Comparison of ENCODE assay signal across 30 mouse cellular contexts in genomic region chr10:82752921-82753320, GRCm38 (mm10). TPM values are rescaled to one million over a fixed set of nuclear protein-coding genes. Genes with fewer than 3 reads are reported as not detected.
DNase-seq lines count a peak whose midpoint lies in the region; ATAC-seq and TF ChIP-seq lines count a peak whose summit lies in the region.
"Had no signal": no experiment of that assay in that cellular context is flagged by ENCODE, and none has a peak within 500 bp of the region (broad histone marks: within the 10 kb centered on the region; RNA-seq: fewer than 3 reads in every experiment).

No protein-coding gene starts in this region.

- H3K36me3 ChIP-seq in kidney, embryonic 16.5 days (ENCODE audit: insufficient read depth, low read length) = peaks cover 85% of the 10 kb centered on the region
- peaks cover 96% of the 10 kb centered on the region for H3K36me3 ChIP-seq in liver, embryonic 12.5 days
- peaks cover 60% of the 10 kb centered on the region for H3K36me3 ChIP-seq in liver, embryonic 11.5 days (ENCODE audit: control insufficient read depth, insufficient read depth, low read length)
- peaks cover 86% of the 10 kb centered on the region for H3K36me3 ChIP-seq in liver, postnatal 0 days (replicated peaks; ENCODE audit: insufficient read depth, low read length)

- 90% methylated on average over 3 of the region's 3 CpGs for WGBS in kidney, embryonic 16.5 days
- 77% methylated on average over 3 of the region's 3 CpGs for WGBS in liver, embryonic 12.5 days (ENCODE audit: insufficient replicate concordance)
- 88% methylated on average over 3 of the region's 3 CpGs for WGBS in liver, embryonic 11.5 days
- WGBS in liver, postnatal 0 days (ENCODE audit: insufficient replicate concordance) = 61% methylated on average over 3 of the region's 3 CpGs

- no peak for TF ChIP-seq CTCF in liver, postnatal 0 days (IDR thresholded peaks at IDR 0.05; ENCODE audit: low read depth)

- H3K27ac ChIP-seq in kidney, embryonic 16.5 days (ENCODE audit: low read length) = no peak overlapping the region
- H3K27ac ChIP-seq in liver, embryonic 12.5 days = no peak overlapping the region
- no peak overlapping the region for H3K27ac ChIP-seq in liver, embryonic 11.5 days (ENCODE audit: low read depth, low read length)
- peak overlapping the region; percentile 64 for H3K27ac ChIP-seq in liver, postnatal 0 days (ENCODE audit: low read depth)
- H3K27ac ChIP-seq: embryonic facial prominence, embryonic 12.5 days; heart, embryonic 10.5 days; heart, embryonic 15.5 days; hindbrain, embryonic 12.5 days; hindbrain, postnatal 0 days; liver, embryonic 13.5 days; lung, embryonic 15.5 days; midbrain, embryonic 13.5 days; neural tube, embryonic 15.5 days; stomach, embryonic 15.5 days had no signal

- no peaks in the 10 kb centered on the region for H3K9me3 ChIP-seq in kidney, embryonic 16.5 days (ENCODE audit: low read length)
- H3K9me3 ChIP-seq in liver, embryonic 12.5 days (replicated peaks) = no peaks in the 10 kb centered on the region
- H3K9me3 ChIP-seq in liver, embryonic 11.5 days (ENCODE audit: control insufficient read depth, low read length) = no peaks in the 10 kb centered on the region
- no peaks in the 10 kb centered on the region for H3K9me3 ChIP-seq in liver, postnatal 0 days (ENCODE audit: low read length)
- H3K9me3 ChIP-seq: embryonic facial prominence, embryonic 12.5 days; heart, embryonic 10.5 days; heart, embryonic 15.5 days; hindbrain, embryonic 12.5 days; liver, embryonic 13.5 days; lung, embryonic 15.5 days; midbrain, embryonic 13.5 days; neural tube, embryonic 15.5 days; stomach, embryonic 15.5 days had no signal

- no peak for TF ChIP-seq EP300 in liver, postnatal 0 days (IDR thresholded peaks at IDR 0.05; ENCODE audit: low read depth)

- H3K9ac ChIP-seq in kidney, embryonic 16.5 days (replicated peaks; ENCODE audit: low read length) = no peak overlapping the region
- H3K9ac ChIP-seq in liver, embryonic 12.5 days = no peak overlapping the region
- H3K9ac ChIP-seq in liver, embryonic 11.5 days (ENCODE audit: low read depth, low read length) = no peak overlapping the region
- no peak overlapping the region for H3K9ac ChIP-seq in liver, postnatal 0 days (replicated peaks)
- H3K9ac ChIP-seq: embryonic facial prominence, embryonic 12.5 days; heart, embryonic 15.5 days; hindbrain, embryonic 12.5 days; liver, embryonic 13.5 days; lung, embryonic 15.5 days; midbrain, embryonic 13.5 days; neural tube, embryonic 15.5 days; stomach, embryonic 15.5 days had no signal

- no peak overlapping the region for H3K4me3 ChIP-seq in kidney, embryonic 16.5 days (ENCODE audit: low read length)
- H3K4me3 ChIP-seq in liver, embryonic 12.5 days = no peak overlapping the region
- no peak overlapping the region for H3K4me3 ChIP-seq in liver, embryonic 11.5 days (ENCODE audit: low read depth, low read length)
- H3K4me3 ChIP-seq in liver, postnatal 0 days (ENCODE audit: low read depth, low read length) = no peak overlapping the region
- H3K4me3 ChIP-seq: embryonic facial prominence, embryonic 12.5 days; heart, embryonic 10.5 days; heart, embryonic 15.5 days; hindbrain, embryonic 12.5 days; liver, embryonic 13.5 days; lung, embryonic 15.5 days; midbrain, embryonic 13.5 days; neural tube, embryonic 15.5 days; stomach, embryonic 15.5 days had no signal

- H3K4me1 ChIP-seq in kidney, embryonic 16.5 days (ENCODE audit: insufficient read depth, low read length) = no peaks in the 10 kb centered on the region
- peaks cover 19% of the 10 kb centered on the region for H3K4me1 ChIP-seq in liver, embryonic 12.5 days
- H3K4me1 ChIP-seq in liver, embryonic 11.5 days (replicated peaks; ENCODE audit: control insufficient read depth, insufficient read depth, low read length) = peaks cover 2% of the 10 kb centered on the region
- peaks cover 12% of the 10 kb centered on the region for H3K4me1 ChIP-seq in liver, postnatal 0 days (ENCODE audit: insufficient read depth)
- H3K4me1 ChIP-seq: embryonic facial prominence, embryonic 12.5 days; heart, embryonic 10.5 days; heart, embryonic 15.5 days; lung, embryonic 15.5 days; stomach, embryonic 15.5 days had no signal

- H3K27me3 ChIP-seq in kidney, embryonic 16.5 days (ENCODE audit: insufficient read depth, low read length) = no peaks in the 10 kb centered on the region
- no peaks in the 10 kb centered on the region for H3K27me3 ChIP-seq in liver, embryonic 12.5 days (replicated peaks)
- no peaks in the 10 kb centered on the region for H3K27me3 ChIP-seq in liver, embryonic 11.5 days (replicated peaks; ENCODE audit: control insufficient read depth, insufficient read depth, low read length)
- H3K27me3 ChIP-seq in liver, postnatal 0 days (ENCODE audit: insufficient read depth, low read length) = no peaks in the 10 kb centered on the region
- H3K27me3 ChIP-seq: embryonic facial prominence, embryonic 12.5 days; heart, embryonic 15.5 days; hindbrain, embryonic 12.5 days; liver, embryonic 13.5 days; lung, embryonic 15.5 days; midbrain, embryonic 13.5 days; neural tube, embryonic 15.5 days; stomach, embryonic 15.5 days had no signal

- peak; percentile 28 for DNase-seq in kidney, adult 11 months
- no peak for DNase-seq in liver, embryonic 11.5 days (ENCODE audit: low spot score)
- DNase-seq in liver, postnatal 0 days = peak; percentile 23
- DNase-seq: adrenal gland, postnatal 25 days; cerebellum, adult 11-12 months; cerebellum, adult 9-11 months; embryo, embryonic 11 days; gastrocnemius, postnatal 14 days; heart, postnatal 36 days; kidney, postnatal 4 days; liver, embryonic 13.5 days; lung, postnatal 4 days; right cerebral cortex, postnatal 25 days; thymus, adult 18-20 months; thymus, postnatal 25 days had no signal

- no peak for ATAC-seq in kidney, embryonic 16.5 days (ENCODE audit: low FRiP score, low TSS enrichment)
- peak; percentile 45; the same call in 1 of the 2 replicates for ATAC-seq in liver, embryonic 12.5 days
- ATAC-seq in liver, embryonic 11.5 days (replicated peaks; ENCODE audit: low FRiP score) = no peak
- ATAC-seq in liver, postnatal 0 days = peak; percentile 69
- no peak for ATAC-seq in inflammation-experienced regulatory T-cells, adult 6 months
- no peak for ATAC-seq in monocyte, adult 5-6 weeks (replicated peaks; ENCODE audit: insufficient number of reproducible peaks, low FRiP score, low TSS enrichment, poor library complexity, severe bottlenecking)
- ATAC-seq: CD4-positive, CD25-positive, alpha-beta regulatory T cell, adult 4 months; forebrain, embryonic 14.5 days; hindbrain, postnatal 0 days; midbrain, embryonic 13.5 days had no signal

- H3K4me2 ChIP-seq in kidney, embryonic 16.5 days (replicated peaks; ENCODE audit: low read depth, low read length) = no peak overlapping the region
- H3K4me2 ChIP-seq in liver, embryonic 12.5 days = no peak overlapping the region
- no peak overlapping the region for H3K4me2 ChIP-seq in liver, embryonic 11.5 days
- no peak overlapping the region for H3K4me2 ChIP-seq in liver, postnatal 0 days (ENCODE audit: low read depth, low read length)
- H3K4me2 ChIP-seq: embryonic facial prominence, embryonic 12.5 days; heart, embryonic 15.5 days; hindbrain, embryonic 12.5 days; liver, embryonic 13.5 days; lung, embryonic 15.5 days; midbrain, embryonic 13.5 days; neural tube, embryonic 15.5 days; stomach, embryonic 15.5 days had no signal

RNA-seq across cellular contexts. Expression of gene Nfyb, which starts 11.0 kb away (rescaled TPM):
- 47.1 and 48.3 TPM in 2 replicates for polyA plus RNA-seq in kidney, embryonic 16.5 days (2015; fragmentation: Nextera tagmentation; extraction: Ambion mirVana)
- 39.4 and 40.4 TPM in 2 replicates for polyA plus RNA-seq in liver, embryonic 12.5 days (2016; fragmentation: Nextera tagmentation; extraction: Ambion mirVana)
- polyA plus RNA-seq in liver, embryonic 11.5 days (2014; fragmentation: Nextera tagmentation; extraction: Ambion mirVana) = 47.6 and 50.4 TPM in 2 replicates
- polyA plus RNA-seq in liver, postnatal 0 days (2015; fragmentation: Nextera tagmentation; extraction: Ambion mirVana) = 26.6 and 30.1 TPM in 2 replicates
- polyA plus RNA-seq in inflammation-experienced regulatory T-cells, adult 6 months (2017; shearing (Covaris generic)) = 100 to 1,000 TPM in 1 of 3 experiments, 10 to 100 TPM in 2; 73.0 to 117 (median 87.5) TPM
- 66.8 to 95.1 TPM (median 91.5 TPM) in 3 replicates for total RNA-seq in monocyte, adult 5-6 weeks (2017)

RNA-seq across cellular contexts. Expression of gene Hcfc2, which starts 57.0 kb away (rescaled TPM):
- 30.4 and 33.9 TPM in 2 replicates for polyA plus RNA-seq in kidney, embryonic 16.5 days (2015; fragmentation: Nextera tagmentation; extraction: Ambion mirVana)
- polyA plus RNA-seq in liver, embryonic 12.5 days (2016; fragmentation: Nextera tagmentation; extraction: Ambion mirVana) = 18.1 and 20.2 TPM in 2 replicates
- 23.1 and 24.0 TPM in 2 replicates for polyA plus RNA-seq in liver, embryonic 11.5 days (2014; fragmentation: Nextera tagmentation; extraction: Ambion mirVana)
- polyA plus RNA-seq in liver, postnatal 0 days (2015; fragmentation: Nextera tagmentation; extraction: Ambion mirVana) = 9.3 and 11.9 TPM in 2 replicates
- 10 to 100 TPM; 27.9 to 33.4 (median 28.7) TPM for polyA plus RNA-seq in inflammation-experienced regulatory T-cells, adult 6 months (2017; shearing (Covaris generic))
- 35.4 to 71.3 TPM (median 52.3 TPM) in 3 replicates for total RNA-seq in monocyte, adult 5-6 weeks (2017)

Comparison
In these comparisons a context has a peak if more than half of its experiments do, and no peak if none do; other contexts are left out.
1. ATAC-seq: peak in liver, embryonic 12.5 days (single experiment) and liver, postnatal 0 days (single experiment); none in kidney, embryonic 16.5 days (single experiment), liver, embryonic 11.5 days (single experiment), inflammation-experienced regulatory T-cells, adult 6 months (single experiment) and monocyte, adult 5-6 weeks (single experiment).